Mouse (Mus musculus) C2C12 (cell line): ENCODE results near the gene Rfx7.

Experiments
- CTCF ChIP-seq: IDR thresholded peaks from one replicate; pipeline ENCODE4 v1.5.1; 2011; ENCODE audit not compliant: control insufficient read depth, insufficient read depth, insufficient read length
- FOSL1 ChIP-seq: IDR thresholded peaks from one replicate; pipeline ENCODE4 v1.8.0; 2011; ENCODE audit warnings: mild to moderate bottlenecking, low read length; ENCODE audit not compliant: poor library complexity, insufficient read depth, severe bottlenecking
- MAX ChIP-seq: IDR thresholded peaks from one replicate; pipeline ENCODE4 v1.6.1; 2011; ENCODE audit warnings: mild to moderate bottlenecking, control low read depth
- MYOD1 ChIP-seq: IDR thresholded peaks from one replicate; pipeline ENCODE4 v1.6.1; 2011; ENCODE audit warnings: low read depth; ENCODE audit not compliant: control insufficient read depth, insufficient read length
- MYOG ChIP-seq: IDR thresholded peaks from one replicate; pipeline ENCODE4 v1.6.1; 2011; ENCODE audit not compliant: control insufficient read depth, insufficient read length; ENCODE audit errors: extremely low read depth
- USF1 ChIP-seq: IDR thresholded peaks from one replicate; pipeline ENCODE4 v1.6.1; 2011; ENCODE audit warnings: low read depth, mild to moderate bottlenecking, control low read depth, moderate library complexity

- TF ChIP-seq CTCF (no peak), MYOG (no peak), USF1 (no peak), MAX (no peak), MYOD1 (no peak), FOSL1 (no peak)
These were observed 105.2 kb downstream of the Rfx7 start for GRCm38 (mm10) chr9:72637243-72637642.
